In the genomic region with DNA sequence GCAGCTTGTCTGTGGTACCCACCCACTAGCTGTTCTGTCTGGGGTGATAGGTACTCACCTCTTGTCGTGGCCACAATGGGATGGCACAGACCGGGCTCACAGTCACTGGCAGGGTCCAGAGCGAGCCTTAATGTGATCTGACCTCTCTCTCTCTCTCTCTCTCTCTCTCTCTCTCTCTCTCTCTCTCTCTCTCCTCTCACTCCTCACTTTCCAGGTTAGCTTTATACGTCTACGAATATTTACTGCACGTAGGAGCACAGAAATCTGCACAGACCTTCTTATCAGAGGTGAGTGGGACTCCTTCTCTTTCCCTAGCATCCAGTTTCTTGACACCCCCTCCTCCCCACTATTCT, we compare ENCODE assay signal across 8 mouse cellular contexts. TPM values are rescaled to one million over a fixed set of nuclear protein-coding genes. Genes with fewer than 3 reads are reported as not detected.
DNase-seq lines count a peak whose midpoint lies in the region; ATAC-seq and TF ChIP-seq lines count a peak whose summit lies in the region.

No protein-coding gene starts in this region.

- in situ Hi-C loops in ES-E14 (cut with MboI; ENCODE audit: low sequenced_read_pairs in 2 of 2, unreplicated experiment in 2 of 2), result no loop called here

- H3K27me3 ChIP-seq in heart, embryonic 14.5 days (ENCODE audit: control insufficient read depth, insufficient read depth, low read length), result no peaks in the 10 kb centered on the region
- H3K27me3 ChIP-seq in forebrain, embryonic 16.5 days (replicated peaks; ENCODE audit: control insufficient read depth, insufficient read depth, low read length), result no peaks in the 10 kb centered on the region
- H3K27me3 ChIP-seq in liver, postnatal 0 days (ENCODE audit: insufficient read depth, low read length), result no peaks in the 10 kb centered on the region

- no peak for DNase-seq in heart, adult 11 months
- DNase-seq in ES-E14 (ENCODE audit: low read depth, low spot score) (no peak), adipocyte (ENCODE audit: low spot score) (no peak)
- no peak for DNase-seq in liver, postnatal 0 days
- no peak for DNase-seq in cerebellum, adult 18-20 months
- DNase-seq in gastrocnemius, postnatal 25 days, result no peak

- peak overlapping the region in 1 of 2 experiments; percentile 95; a peak in 2 of 4 replicates for H3K27ac ChIP-seq in heart, embryonic 14.5 days (replicated peaks in 1 of 2; ENCODE audit: control insufficient read depth in 1 of 2, insufficient read depth in 1 of 2, low read depth in 2 of 2, low read length in 2 of 2)
- H3K27ac ChIP-seq in ES-E14 (ENCODE audit: insufficient read depth, low read depth, low read length, poor library complexity, severe bottlenecking), result no peak overlapping the region
- H3K27ac ChIP-seq in forebrain, embryonic 16.5 days (ENCODE audit: low read length), result no peak overlapping the region
- H3K27ac ChIP-seq in liver, postnatal 0 days (ENCODE audit: low read depth), result no peak overlapping the region

- peak overlapping the region; percentile 96 to 98 for H3K4me3 ChIP-seq in heart, embryonic 14.5 days (ENCODE audit: control insufficient read depth in 1 of 2, insufficient read depth in 1 of 2, low read depth in 1 of 2, low read length in 2 of 2)
- H3K4me3 ChIP-seq in ES-E14 (ENCODE audit: insufficient read depth in 1 of 2, low read depth in 1 of 2, low read length in 2 of 2, poor library complexity in 1 of 2, severe bottlenecking in 1 of 2), result peak overlapping the region; percentile 77 to 82
- peak overlapping the region; percentile 64 for H3K4me3 ChIP-seq in forebrain, embryonic 16.5 days (replicated peaks; ENCODE audit: low read length)
- H3K4me3 ChIP-seq in liver, postnatal 0 days (ENCODE audit: low read depth, low read length), result peak overlapping the region; percentile 92

- H3K36me3 ChIP-seq in heart, embryonic 14.5 days (ENCODE audit: control insufficient read depth, insufficient read depth, low read length), result peaks cover 38% of the 10 kb centered on the region
- peaks cover 34% of the 10 kb centered on the region for H3K36me3 ChIP-seq in ES-E14 (ENCODE audit: control insufficient read depth, insufficient read depth, low read length, poor library complexity, severe bottlenecking)
- peaks cover 24% of the 10 kb centered on the region for H3K36me3 ChIP-seq in forebrain, embryonic 16.5 days (ENCODE audit: control insufficient read depth, insufficient read depth)
- peaks cover 34% of the 10 kb centered on the region for H3K36me3 ChIP-seq in liver, postnatal 0 days (replicated peaks; ENCODE audit: insufficient read depth, low read length)

- ATAC-seq in heart, embryonic 14.5 days (ENCODE audit: insufficient number of reproducible peaks, insufficient read depth, low FRiP score, low read depth), result no peak
- ATAC-seq in forebrain, embryonic 16.5 days, result no peak
- no peak for ATAC-seq in liver, postnatal 0 days

- H3K4me2 ChIP-seq in heart, embryonic 14.5 days (ENCODE audit: low read length), result peak overlapping the region; percentile 92
- H3K4me2 ChIP-seq in forebrain, embryonic 16.5 days (ENCODE audit: low read length), result peak overlapping the region; percentile 64
- H3K4me2 ChIP-seq in liver, postnatal 0 days (ENCODE audit: low read depth, low read length), result peak overlapping the region; percentile 100

- no peaks in the 10 kb centered on the region for H3K9me3 ChIP-seq in heart, embryonic 14.5 days (ENCODE audit: control insufficient read depth, low read length)
- no peaks in the 10 kb centered on the region for H3K9me3 ChIP-seq in ES-E14 (ENCODE audit: control insufficient read depth, insufficient read depth, low read depth, low read length)
- H3K9me3 ChIP-seq in forebrain, embryonic 16.5 days (ENCODE audit: control insufficient read depth, low read length), result no peaks in the 10 kb centered on the region
- no peaks in the 10 kb centered on the region for H3K9me3 ChIP-seq in liver, postnatal 0 days (ENCODE audit: low read length)

- WGBS in heart, embryonic 14.5 days, result 4% methylated on average over 6 of the region's 6 CpGs
- 2% methylated on average over 6 of the region's 6 CpGs for WGBS in forebrain, embryonic 16.5 days
- 20% methylated on average over 6 of the region's 6 CpGs for WGBS in liver, postnatal 0 days (ENCODE audit: insufficient replicate concordance)

- H3K9ac ChIP-seq in heart, embryonic 14.5 days (ENCODE audit: low read length), result peak overlapping the region; percentile 99
- H3K9ac ChIP-seq in ES-E14 (ENCODE audit: insufficient read depth, low read depth, low read length, poor library complexity, severe bottlenecking), result peak overlapping the region; percentile 80
- H3K9ac ChIP-seq in forebrain, embryonic 16.5 days (replicated peaks; ENCODE audit: low read depth, low read length), result peak overlapping the region; percentile 98
- H3K9ac ChIP-seq in liver, postnatal 0 days (replicated peaks), result peak overlapping the region; percentile 97

- TF ChIP-seq CTCF in liver, postnatal 0 days (IDR thresholded peaks at IDR 0.05; ENCODE audit: low read depth), result no peak

- no peak for TF ChIP-seq EP300 in liver, postnatal 0 days (IDR thresholded peaks at IDR 0.05; ENCODE audit: low read depth)

- peaks cover 37 to 49% of the 10 kb centered on the region in 2 experiments for H3K4me1 ChIP-seq in heart, embryonic 14.5 days (ENCODE audit: control insufficient read depth in 2 of 2, insufficient read depth in 2 of 2, low read length in 2 of 2)
- H3K4me1 ChIP-seq in ES-E14 (ENCODE audit: control insufficient read depth in 2 of 2, insufficient read depth in 2 of 2, low read length in 2 of 2, poor library complexity in 1 of 2), result peaks cover 5 to 24% of the 10 kb centered on the region in 2 experiments
- H3K4me1 ChIP-seq in forebrain, embryonic 16.5 days (replicated peaks; ENCODE audit: control insufficient read depth, insufficient read depth, low read length), result peaks cover 48% of the 10 kb centered on the region
- H3K4me1 ChIP-seq in liver, postnatal 0 days (ENCODE audit: insufficient read depth), result peaks cover 42% of the 10 kb centered on the region

TF ChIP-seq in ES-E14, 5 proteins besides CTCF, POLR2A, EP300 and RAD21:
- no peak for TF ChIP-seq ZNF384 (IDR thresholded peaks at IDR 0.05; ENCODE audit: low read depth, low read length)
- no peak for TF ChIP-seq MAFK (IDR thresholded peaks at IDR 0.05; ENCODE audit: insufficient read depth, low read depth, low read length)
- TF ChIP-seq ZC3H11A (IDR thresholded peaks at IDR 0.05; ENCODE audit: borderline replicate concordance, low read depth, low read length), result no peak
- TF ChIP-seq CHD2 (IDR thresholded peaks at IDR 0.05; ENCODE audit: low read depth, low read length), result no peak
- TF ChIP-seq HCFC1 (IDR thresholded peaks at IDR 0.05; ENCODE audit: borderline replicate concordance, insufficient read depth, low read length), result no peak
TF ChIP-seq in ES-E14: peak in this region for 0.

RNA-seq across cellular contexts. Expression of a gene that starts 2.2 kb away (rescaled TPM):
- 36.7 and 43.3 TPM in 2 replicates for polyA plus RNA-seq in heart, embryonic 14.5 days (2014; fragmentation: Nextera tagmentation; extraction: Ambion mirVana)
- total RNA-seq in ES-E14 (2012; rRNA removed), result 42.3 and 42.6 TPM in 2 replicates
- 163 and 167 TPM in 2 replicates for polyA plus RNA-seq in forebrain, embryonic 16.5 days (2015; fragmentation: Nextera tagmentation; extraction: Ambion mirVana)
- 22.8 and 26.8 TPM in 2 replicates for polyA plus RNA-seq in liver, postnatal 0 days (2015; fragmentation: Nextera tagmentation; extraction: Ambion mirVana)
- 10 to 100 TPM; 18.7 to 19.5 TPM for total RNA-seq in gastrocnemius, postnatal 25 days (2021)
